Mouse (Mus musculus) thymus, adult 2 months (tissue): ENCODE data around the gene Myo3b. TPM values are rescaled to one million over a fixed set of nuclear protein-coding genes. Genes with fewer than 3 reads are reported as not detected.
A peak's percentile ranks its signal among the peaks of the same experiment; 100 is the strongest.

ENCODE experiments used
- DNase-seq: peaks from one replicate; pipeline ENCODE4 v3.0.0; 2021
- H3K27ac ChIP-seq: fragments of 200-500 bp; 2 replicates; pipeline ENCODE4 v1.5.1; 2012; ENCODE audit warnings: low read length, control low read depth; ENCODE audit not compliant: control insufficient read depth, insufficient read depth
- H3K27me3 ChIP-seq: fragments of 200-500 bp; 2 replicates; pipeline ENCODE4 v1.6.1; 2012; ENCODE audit warnings: mild to moderate bottlenecking, low read length, moderate library complexity, mixed read lengths; ENCODE audit not compliant: control insufficient read depth, insufficient read depth
- H3K36me3 ChIP-seq: fragments of 200-500 bp; 2 replicates; pipeline ENCODE4 v1.6.1; 2012; ENCODE audit warnings: mild to moderate bottlenecking, low read length, moderate library complexity; ENCODE audit not compliant: control insufficient read depth, insufficient read depth
- H3K4me1 ChIP-seq: fragments of 200-500 bp; replicated peaks from 2 replicates; pipeline ENCODE4 v1.6.1; 2012; ENCODE audit warnings: low read length; ENCODE audit not compliant: control insufficient read depth, insufficient read depth
- H3K4me3 ChIP-seq: fragments of 200-500 bp; 2 replicates; pipeline ENCODE4 v1.5.1; 2012; ENCODE audit warnings: mild to moderate bottlenecking, low read length, control low read depth, moderate library complexity; ENCODE audit not compliant: control insufficient read depth, insufficient read depth
- CTCF ChIP-seq: fragments of 200-500 bp; IDR thresholded peaks from 2 replicates; pipeline ENCODE4 v1.5.1; 2012; ENCODE audit warnings: mild to moderate bottlenecking, control low read depth, low read length, moderate library complexity, borderline replicate concordance; ENCODE audit not compliant: control insufficient read depth, poor library complexity, insufficient read depth; ENCODE audit errors: extremely low read depth
- POLR2A ChIP-seq: fragments of 200-500 bp; IDR thresholded peaks from 2 replicates; pipeline ENCODE4 v1.6.1; 2012; ENCODE audit warnings: mild to moderate bottlenecking, low read length, control low read depth, moderate library complexity; ENCODE audit not compliant: control insufficient read depth, poor library complexity, insufficient read depth; ENCODE audit errors: extremely low read depth
- WGBS: fragments of 180-500 bp; shearing (Covaris S2); methylation state at CpG from one replicate; pipeline ENCODE4 v1.1.7; 2018; 5-methylcytosine and 5-hydroxymethylcytosine counted together
- polyA plus RNA-seq: library from polyadenylated mRNA; depleted of rRNA; stranded (reverse); fragments of >200 nt; gene quantifications from 2 replicates; pipeline ENCODE4 v1.2.3, GENCODE M21; 2012

The Myo3b gene
- polyA plus RNA-seq, 1 experiment: 0.94 TPM

GRCm38 (mm10) chr2:70034895-70035294 lies 4.0 kb upstream of the Myo3b start:
- no peak for TF ChIP-seq CTCF
- no peak for TF ChIP-seq POLR2A
- H3K27ac ChIP-seq: no peak overlapping the region
- no peak overlapping the region for H3K4me3 ChIP-seq
- DNase-seq: no peak
- H3K27me3 ChIP-seq: no peaks in the 10 kb centered on the region
- no peaks in the 10 kb centered on the region for H3K4me1 ChIP-seq
- WGBS: 76% methylated on average over 5 of the region's 5 CpGs
- H3K36me3 ChIP-seq: no peaks in the 10 kb centered on the region

- H3K36me3 ChIP-seq: no peaks in the 10 kb centered on the region
- no peak overlapping the region for H3K4me3 ChIP-seq
- no peak for DNase-seq
- no peaks in the 10 kb centered on the region for H3K4me1 ChIP-seq
- H3K27ac ChIP-seq: no peak overlapping the region
- no peaks in the 10 kb centered on the region for H3K27me3 ChIP-seq
- 92% methylated on average over 1 of the region's 1 CpGs for WGBS
- no peak for TF ChIP-seq POLR2A
- no peak for TF ChIP-seq CTCF
These were observed 3.6 kb upstream of the Myo3b start for GRCm38 (mm10) chr2:70035358-70035757.

GRCm38 (mm10) chr2:70037221-70037620 lies 1.7 kb upstream of the Myo3b start:
- TF ChIP-seq CTCF: 0 out of 2 replicates have a peak, but pooled peaks have one; percentile 50
- no peak for TF ChIP-seq POLR2A
- H3K4me3 ChIP-seq: no peak overlapping the region
- no peak overlapping the region for H3K27ac ChIP-seq
- WGBS: 55% methylated on average over 8 of the region's 8 CpGs
- peak; percentile 32 for DNase-seq
- H3K36me3 ChIP-seq: no peaks in the 10 kb centered on the region
- H3K4me1 ChIP-seq: no peaks in the 10 kb centered on the region
- no peaks in the 10 kb centered on the region for H3K27me3 ChIP-seq

- no peak overlapping the region for H3K27ac ChIP-seq
- H3K4me3 ChIP-seq: no peak overlapping the region
- DNase-seq: no peak
- TF ChIP-seq POLR2A (no peak), CTCF (no peak)
- no peaks in the 10 kb centered on the region for H3K4me1 ChIP-seq
- no peaks in the 10 kb centered on the region for H3K36me3 ChIP-seq
- 79% methylated on average over 6 of the region's 6 CpGs for WGBS
- H3K27me3 ChIP-seq: no peaks in the 10 kb centered on the region
These were observed 5.5 kb downstream of the Myo3b start for GRCm38 (mm10) chr2:70044466-70044865.

- Histone ChIP-seq H3K4me3 (no peak overlapping the region), H3K27ac (no peak overlapping the region), H3K36me3 (no peaks in the 10 kb centered on the region), H3K4me1 (no peaks in the 10 kb centered on the region), H3K27me3 (no peaks in the 10 kb centered on the region)
- no peak for DNase-seq
- TF ChIP-seq POLR2A (no peak), CTCF (no peak)
- 46% methylated on average over 11 of the region's 11 CpGs for WGBS
These were observed 8.9 kb downstream of the Myo3b start for GRCm38 (mm10) chr2:70047868-70048267.

- H3K4me1 ChIP-seq: no peaks in the 10 kb centered on the region
- no peaks in the 10 kb centered on the region for H3K27me3 ChIP-seq
- TF ChIP-seq POLR2A: no peak
- no peak for TF ChIP-seq CTCF
- H3K27ac ChIP-seq: no peak overlapping the region
- H3K4me3 ChIP-seq: no peak overlapping the region
- 96% methylated on average over 9 of the region's 9 CpGs for WGBS
- no peak for DNase-seq
- no peaks in the 10 kb centered on the region for H3K36me3 ChIP-seq
These were observed 14.9 kb downstream of the Myo3b start for GRCm38 (mm10) chr2:70053803-70054202.

- Histone ChIP-seq H3K27me3 (no peaks in the 10 kb centered on the region), H3K4me3 (no peak overlapping the region), H3K4me1 (no peaks in the 10 kb centered on the region), H3K27ac (no peak overlapping the region), H3K36me3 (no peaks in the 10 kb centered on the region)
- TF ChIP-seq CTCF: no peak
- no peak for TF ChIP-seq POLR2A
- 94% methylated on average over 4 of the region's 4 CpGs for WGBS
- no peak for DNase-seq
These were observed 19.3 kb downstream of the Myo3b start for GRCm38 (mm10) chr2:70058201-70058600.
